Mouse (Mus musculus) cerebellum, adult 9-10 months (tissue): ENCODE measurements around the gene Pigp.

Experiments
- DNase-seq: peaks from one replicate; pipeline ENCODE4 v3.0.0; 2022

Gene Pigp

GRCm38 (mm10) chr16:94371301-94371931 lies at the start of gene Pigp:
TSS of gene Pigp (minus strand) at chr16:94371842.
- peak; percentile 79 for DNase-seq

GRCm38 (mm10) chr16:94420498-94420897 lies 48.9 kb upstream of the Pigp start:
- DNase-seq = no peak

GRCm38 (mm10) chr16:94414151-94414550 lies 42.5 kb upstream of the Pigp start:
- no peak for DNase-seq

DNA sequence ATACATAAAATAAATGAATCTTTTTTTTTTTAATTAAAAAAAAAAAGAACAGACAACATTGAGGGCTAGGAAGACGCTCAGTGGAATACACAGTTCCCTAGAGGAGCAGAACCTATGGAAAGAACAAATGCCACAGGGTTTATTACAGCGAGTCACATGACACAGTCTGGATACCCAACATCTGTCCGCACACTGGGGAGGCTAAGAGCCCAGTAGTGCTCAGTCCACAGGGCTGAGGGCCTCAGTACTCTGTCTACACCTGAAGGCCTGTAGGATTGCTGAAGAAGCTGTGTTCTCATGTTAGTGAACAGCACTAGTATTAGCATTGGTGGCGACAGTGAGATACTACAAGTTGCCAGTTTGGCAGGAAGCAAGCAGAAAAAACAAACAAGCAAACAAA lies 41.1 kb upstream of the Pigp start:
- no peak for DNase-seq

- DNase-seq = no peak
Observed at GRCm38 (mm10) chr16:94412198-94412597, 40.6 kb upstream of the Pigp start.

DNA sequence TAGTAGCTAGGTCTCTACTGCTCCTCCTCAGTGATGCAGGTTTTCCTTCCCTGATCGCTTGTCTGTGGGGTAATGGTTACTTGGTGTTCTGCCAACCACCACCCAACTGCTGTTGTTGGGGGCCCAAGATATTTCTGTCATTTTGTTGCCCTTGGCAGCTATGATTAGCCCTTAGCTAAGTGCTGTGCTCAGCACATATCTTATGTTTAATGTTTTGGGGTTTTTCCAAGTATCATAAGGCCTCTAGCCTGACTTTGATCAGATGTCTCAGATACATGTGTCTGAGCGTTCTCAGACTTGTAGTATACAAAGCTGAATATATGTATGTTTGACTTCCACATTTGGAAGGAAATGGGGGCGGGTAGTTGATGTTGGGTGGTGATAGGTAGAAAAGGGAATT lies 39.6 kb upstream of the Pigp start:
- no peak for DNase-seq

DNA sequence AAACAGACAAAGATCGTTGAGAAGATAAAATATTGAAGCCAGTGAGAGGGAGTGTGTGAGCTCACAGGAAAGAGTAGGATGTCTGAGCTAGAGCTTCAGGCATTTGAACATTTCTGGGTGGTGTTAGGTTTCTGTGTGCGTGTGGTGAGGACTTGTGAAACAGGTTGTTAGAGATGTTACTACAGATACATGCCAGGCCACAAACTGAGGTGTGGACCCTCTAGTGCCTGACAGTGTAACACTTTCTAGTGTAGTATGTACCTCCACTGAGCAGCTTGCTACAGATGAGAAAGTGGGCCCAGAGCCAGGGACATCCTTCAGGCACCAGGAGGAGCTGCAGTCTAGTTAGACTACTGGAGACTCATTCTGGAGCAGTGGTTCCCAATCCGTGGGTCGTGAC lies 30.5 kb upstream of the Pigp start:
- DNase-seq = peak; percentile 34

DNA sequence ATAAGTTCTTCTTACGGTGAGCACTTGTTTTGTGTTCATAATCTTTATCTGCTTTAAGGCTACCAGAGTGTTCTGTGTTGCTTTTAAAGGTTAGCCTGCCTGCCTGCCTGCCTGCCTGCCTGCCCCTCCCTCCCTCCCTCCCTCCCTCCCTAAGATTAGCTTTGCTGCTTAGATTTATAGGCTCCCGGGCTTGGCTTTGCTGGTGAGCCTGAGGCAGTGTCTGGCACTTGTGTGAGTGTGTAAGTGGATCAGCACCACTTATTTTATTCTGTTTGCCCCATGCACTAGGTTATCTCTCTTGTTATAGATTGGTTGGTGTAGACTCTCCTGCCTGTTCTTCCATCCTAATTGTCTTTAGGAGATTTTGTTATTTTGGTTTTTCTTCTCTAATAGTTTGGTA lies 30.0 kb upstream of the Pigp start:
- DNase-seq = no peak

- no peak for DNase-seq
Observed at GRCm38 (mm10) chr16:94399141-94399540, 27.5 kb upstream of the Pigp start.

- no peak for DNase-seq
Observed at GRCm38 (mm10) chr16:94396641-94397040, 25.0 kb upstream of the Pigp start.

DNA sequence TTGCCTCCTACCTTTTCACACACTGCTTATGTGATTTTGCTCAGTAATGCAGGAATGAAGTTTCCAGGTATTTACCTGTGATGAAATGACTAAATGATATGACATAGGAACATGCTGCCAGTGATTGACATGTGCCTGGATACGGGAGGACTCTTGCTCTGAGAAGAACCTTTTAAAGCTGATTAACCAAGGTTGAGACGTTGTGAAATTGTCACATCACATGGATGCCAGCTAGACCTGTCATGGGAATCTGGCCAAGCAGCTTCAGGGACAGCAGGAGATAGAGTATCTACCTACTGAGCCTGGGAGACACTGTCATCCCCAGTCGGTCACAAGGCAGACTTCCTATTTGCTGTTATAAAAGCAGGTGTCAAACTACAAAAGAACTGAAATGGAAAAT lies 23.4 kb upstream of the Pigp start:
- peak; percentile 64 for DNase-seq

DNA sequence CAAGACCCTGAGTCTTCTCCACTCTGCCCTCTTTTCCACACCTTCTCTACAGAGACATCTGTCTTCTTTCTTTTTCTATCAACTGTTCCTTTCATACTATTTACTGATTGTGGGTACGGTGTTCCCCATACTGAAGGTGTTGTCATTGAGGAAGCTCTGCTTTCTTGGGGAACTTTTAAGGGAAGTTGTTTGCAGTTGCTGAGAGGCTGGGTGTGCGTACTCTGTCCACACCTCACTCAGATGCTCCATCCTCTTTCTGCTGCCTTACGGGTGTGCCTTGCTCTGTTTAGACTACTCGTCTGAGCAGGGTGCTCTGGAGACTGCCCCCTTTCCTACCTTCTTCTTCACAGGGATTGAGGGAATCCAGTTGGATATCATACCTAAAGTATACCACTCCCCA lies 20.7 kb upstream of the Pigp start:
- no peak for DNase-seq

DNA sequence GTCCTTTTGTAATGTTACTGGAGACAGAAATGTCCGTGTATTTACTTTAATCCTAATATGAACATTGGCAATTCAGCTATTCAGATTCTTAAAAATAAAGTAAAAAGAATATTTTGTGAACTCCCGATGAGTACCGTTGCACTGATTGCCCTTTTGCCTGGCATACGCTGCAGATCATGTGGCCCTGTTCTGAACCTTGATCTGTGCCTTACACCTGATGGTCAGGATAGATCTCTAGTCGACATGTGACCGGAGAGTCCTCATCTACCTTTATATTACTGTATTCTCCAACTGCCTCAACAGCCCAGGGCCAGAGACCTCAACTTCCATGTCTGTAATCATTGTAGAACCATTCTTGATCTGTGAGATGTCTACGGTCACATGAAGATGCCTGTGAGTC lies 16.0 kb upstream of the Pigp start:
- no peak for DNase-seq

- DNase-seq = no peak
Observed at GRCm38 (mm10) chr16:94383277-94383676, 11.6 kb upstream of the Pigp start.

DNA sequence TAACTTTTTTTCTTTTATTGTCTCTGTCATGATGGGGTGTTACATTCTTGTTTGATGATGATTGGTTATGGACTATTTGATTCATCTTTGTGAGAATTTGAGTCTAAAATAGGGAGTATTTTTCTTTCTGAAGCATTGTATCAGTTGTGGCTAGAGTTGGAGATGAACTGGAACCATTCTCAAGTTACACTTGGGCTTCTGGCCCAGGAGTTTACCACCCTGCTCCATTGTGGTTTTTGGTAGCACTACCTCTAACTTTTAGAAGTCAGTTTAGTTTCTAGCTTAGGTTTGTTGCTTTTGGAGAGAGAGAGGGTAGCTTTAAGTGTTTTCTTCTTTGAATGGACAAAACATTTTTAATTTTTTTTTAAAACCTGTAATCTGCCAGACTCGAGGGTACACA lies 7.7 kb upstream of the Pigp start:
- DNase-seq = no peak

DNA sequence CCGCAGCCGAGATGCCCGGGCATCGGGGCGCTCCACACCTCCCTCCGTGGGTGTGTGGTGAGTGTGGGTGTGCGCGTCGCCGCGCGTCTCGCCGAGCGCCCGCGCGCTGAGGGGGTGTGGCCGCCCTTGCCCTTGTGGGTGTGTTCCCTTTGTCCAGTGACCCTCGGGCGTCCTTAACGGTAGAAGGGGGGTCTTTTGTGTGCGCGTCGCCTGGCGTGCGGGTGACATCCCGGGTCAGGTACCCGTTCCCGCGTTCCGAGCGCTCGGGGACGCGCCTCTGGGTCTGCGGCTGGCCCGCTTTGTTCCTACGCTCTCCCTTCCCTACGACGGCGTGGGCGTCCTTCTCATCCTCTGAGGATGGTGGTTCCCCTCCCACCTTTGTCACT lies 734 bp downstream of the Pigp start:
- peak; percentile 84 for DNase-seq

- peak; percentile 98 for DNase-seq
Observed at GRCm38 (mm10) chr16:94370173-94370914, 1.3 kb downstream of the Pigp start, which contains the start of gene Ttc3. TSS of gene Ttc3 (plus strand) at chr16:94370618.

DNA sequence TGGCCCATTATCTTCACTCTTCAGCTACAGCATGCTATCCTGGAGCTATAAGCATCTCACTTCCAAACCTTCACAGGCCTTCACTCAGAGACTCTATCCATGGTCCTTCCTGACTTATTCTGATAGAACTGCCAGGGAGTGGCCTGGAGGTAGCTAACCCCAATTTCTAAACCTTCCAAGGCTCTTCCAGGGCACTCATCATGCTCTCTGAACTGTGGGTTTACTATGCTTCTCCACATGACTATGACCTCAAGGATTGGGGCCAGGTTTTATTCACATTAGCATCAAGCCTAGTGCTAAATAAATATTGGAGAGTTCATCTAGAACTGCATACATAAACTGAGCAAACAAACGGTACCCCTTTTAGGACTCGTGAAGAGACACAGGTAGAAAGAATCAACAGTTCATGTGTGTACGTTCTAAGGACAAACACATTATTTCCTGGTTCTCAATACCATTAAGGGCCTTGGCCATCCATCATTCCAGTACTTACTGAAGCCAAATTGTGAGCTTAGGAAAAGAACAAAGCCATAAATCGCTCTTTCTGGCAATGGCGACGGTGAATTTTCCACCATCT lies 2.0 kb downstream of the Pigp start:
- DNase-seq = no peak

DNA sequence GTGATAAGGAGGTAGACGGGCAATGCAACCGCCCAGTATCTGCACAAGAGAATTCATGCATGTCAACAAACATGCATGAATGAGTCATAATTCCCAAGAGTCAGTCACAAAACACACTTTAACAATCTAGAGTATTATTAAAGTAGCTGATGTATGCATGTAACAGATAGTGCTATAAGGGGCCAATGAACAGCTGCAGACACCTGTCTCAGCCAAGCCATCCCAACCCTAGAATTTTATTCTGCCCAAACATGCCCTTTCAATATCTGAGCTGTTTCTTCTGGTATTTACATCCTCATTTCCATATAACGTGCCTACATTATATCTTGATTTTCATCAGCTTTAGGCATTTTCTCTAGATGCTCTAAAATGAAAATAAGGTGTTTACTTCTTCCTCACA lies 6.2 kb downstream of the Pigp start:
- no peak for DNase-seq

DNA sequence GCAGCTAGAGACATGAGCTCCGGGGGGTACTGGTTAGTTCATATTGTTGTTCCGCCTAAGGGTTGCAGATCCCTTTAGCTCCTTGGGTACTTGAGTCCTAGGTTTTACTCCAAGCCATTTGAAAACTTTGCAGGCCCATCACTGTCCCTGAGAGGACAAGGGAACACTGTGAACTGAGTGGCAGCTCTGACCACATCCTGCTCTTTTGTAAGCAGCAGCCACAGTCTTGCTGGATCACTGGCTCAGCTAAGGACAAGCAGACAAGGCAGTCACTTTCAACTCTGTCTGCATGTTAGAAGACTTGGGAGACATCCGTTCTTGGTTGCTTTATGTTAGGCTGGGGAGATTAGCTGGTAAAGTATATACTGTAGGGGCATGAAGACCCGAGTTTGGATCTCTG lies 7.8 kb downstream of the Pigp start:
- no peak for DNase-seq

DNA sequence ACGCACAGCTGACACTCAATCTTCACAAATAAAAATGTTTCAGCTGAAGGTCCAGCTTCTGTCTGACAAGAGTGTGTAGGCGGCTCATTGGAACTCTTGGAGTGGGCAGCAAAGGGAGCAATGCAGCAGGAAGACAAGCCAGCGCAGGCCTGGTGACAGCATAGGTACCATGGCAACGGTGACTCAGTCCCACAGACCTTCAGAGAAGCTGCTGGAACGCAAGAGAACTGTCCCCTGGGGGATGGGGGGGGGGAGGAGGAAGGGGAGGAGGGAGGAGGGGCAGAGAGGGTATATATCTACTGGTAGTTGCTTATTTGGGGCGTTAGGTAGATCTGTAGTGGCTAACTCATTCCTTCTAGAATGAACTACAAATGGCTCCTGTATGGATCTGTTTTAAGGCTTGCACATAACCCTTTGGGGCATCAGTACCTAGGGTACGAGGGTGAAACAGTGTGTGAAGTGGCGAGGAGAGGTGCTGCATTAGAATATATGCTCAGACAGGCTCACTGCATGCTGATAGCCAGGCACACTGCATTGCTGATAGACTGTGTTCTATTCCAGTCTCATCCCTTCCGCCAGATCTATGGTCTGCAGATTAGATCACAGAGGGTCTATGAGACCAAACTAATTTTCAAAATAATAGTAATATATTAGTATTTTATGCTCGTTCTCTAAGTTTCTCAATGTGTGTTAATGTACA lies 9.3 kb downstream of the Pigp start:
- no peak for DNase-seq

- DNase-seq = no peak
Observed at GRCm38 (mm10) chr16:94360578-94361350, 10.9 kb downstream of the Pigp start.

- DNase-seq = no peak
Observed at GRCm38 (mm10) chr16:94358091-94358490, 13.6 kb downstream of the Pigp start.
